Comparison of ENCODE assay signal across 8 mouse cellular contexts in the genomic region with DNA sequence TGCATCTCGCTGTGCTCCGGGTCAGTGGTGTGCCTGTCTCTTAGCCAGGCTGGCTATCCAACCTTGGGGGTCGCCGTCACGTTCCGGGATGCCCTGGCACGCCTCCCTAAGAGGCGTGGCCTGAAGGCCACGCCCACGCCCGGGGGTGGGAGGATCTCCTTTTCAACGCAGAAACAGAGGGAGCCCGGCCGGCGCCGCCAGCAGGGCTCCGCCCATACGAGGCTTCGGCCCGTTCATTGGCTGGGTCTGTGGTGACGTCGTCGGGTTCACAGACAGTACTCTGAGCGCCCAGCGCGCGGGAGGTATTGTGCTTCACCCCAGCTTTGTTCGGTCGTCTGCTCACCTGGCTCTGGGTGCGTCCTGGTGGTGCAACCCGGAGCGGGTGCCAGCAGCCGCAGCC. TPM values are rescaled to one million over a fixed set of nuclear protein-coding genes. Genes with fewer than 3 reads are reported as not detected.
DNase-seq lines count a peak whose midpoint lies in the region; ATAC-seq lines count a peak whose summit lies in the region.

TSS of gene Tmem86a (plus strand) at position 236 of the 400 bp plus-strand sequence.

- intact Hi-C loops in gastrocnemius, postnatal 14 days (cut with DNase I; ENCODE audit: low total_unique reads), result no loop called here
- intact Hi-C loops in left cerebral cortex, postnatal 10 days (cut with DNase I), result no loop called here

- peak; percentile 97 for ATAC-seq in inflammation-experienced regulatory T-cells, adult 6 months
- ATAC-seq in megakaryocyte-erythroid progenitor cell, adult 5-6 weeks (replicated peaks; ENCODE audit: low FRiP score, low TSS enrichment, poor library complexity, severe bottlenecking), result peak; percentile 98

- DNase-seq in adrenal gland, adult (ENCODE audit: inconsistent age in 2 of 2, low spot score in 1 of 2), result peak; percentile 97 to 98
- DNase-seq in embryo, embryonic 10.5 days (ENCODE audit: low spot score), result peak; percentile 97
- peak; percentile 93 for DNase-seq in gastrocnemius, postnatal 14 days
- DNase-seq in left cerebral cortex, postnatal 10 days (ENCODE audit: extremely low spot score in 1 of 2, low spot score in 2 of 2), result peak; percentile 95 to 97
- peak; percentile 96 for DNase-seq in right cerebral cortex, postnatal 25 days
- DNase-seq in urinary bladder, postnatal 4 days (ENCODE audit: low spot score in 2 of 2), result peak; percentile 94 to 95

RNA-seq across cellular contexts. Expression of gene Tmem86a, which starts in this region (rescaled TPM):
- total RNA-seq in gastrocnemius, postnatal 14 days (2021), result 1 to 10 TPM; 7.2 to 8.1 TPM
- 1 to 10 TPM; 1.5 to 6.6 (median 3.8) TPM for polyA plus RNA-seq in inflammation-experienced regulatory T-cells, adult 6 months (2017; shearing (Covaris generic))
- total RNA-seq in left cerebral cortex, postnatal 10 days (2021), result 10 to 100 TPM; 14.4 to 16.8 TPM
- 0.77 and 2.3 TPM in 2 replicates for total RNA-seq in megakaryocyte-erythroid progenitor cell, adult 5-6 weeks (2014; fragmentation: Nextera tagmentation)
- not detected in 2 replicates for total RNA-seq in megakaryocyte-erythroid progenitor cell, adult 5-6 weeks (2017)

Comparison
In these comparisons a context has a peak if more than half of its experiments do, and no peak if none do; other contexts are left out.
1. Peak in every context shown above with its lines: DNase-seq and ATAC-seq.